Mouse (Mus musculus): Measurements from ENCODE around the gene Glyctk. TPM values are rescaled to one million over a fixed set of nuclear protein-coding genes. Genes with fewer than 3 reads are reported as not detected.

The Glyctk gene
- total RNA-seq, 2 experiments from 2014 or later = 1.7 to 1.8 TPM

DNA sequence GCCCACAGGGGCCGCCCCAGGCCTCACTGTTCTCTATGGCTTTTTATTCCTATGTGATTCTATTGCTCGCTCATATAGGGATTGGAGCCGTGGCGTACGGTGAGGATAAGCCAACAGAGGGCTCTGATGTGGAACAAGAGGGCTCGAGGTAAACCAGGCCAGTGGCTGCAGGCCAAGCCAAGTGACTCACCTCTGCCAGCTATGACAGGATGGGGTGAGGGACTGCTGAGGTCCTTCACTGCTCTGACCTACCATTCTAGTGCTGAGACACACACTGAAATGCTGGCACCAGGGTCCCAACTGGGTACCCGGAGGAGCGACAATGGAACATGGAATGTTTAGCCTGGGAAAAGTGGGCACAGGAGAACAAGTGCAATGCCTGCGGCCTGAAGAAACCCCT is 3.8 kb downstream of the Glyctk start:
- peak in 1 of 2 experiments; percentile 31 for DNase-seq
- intact Hi-C loops (cut with DNase I) = no loop called here

DNA sequence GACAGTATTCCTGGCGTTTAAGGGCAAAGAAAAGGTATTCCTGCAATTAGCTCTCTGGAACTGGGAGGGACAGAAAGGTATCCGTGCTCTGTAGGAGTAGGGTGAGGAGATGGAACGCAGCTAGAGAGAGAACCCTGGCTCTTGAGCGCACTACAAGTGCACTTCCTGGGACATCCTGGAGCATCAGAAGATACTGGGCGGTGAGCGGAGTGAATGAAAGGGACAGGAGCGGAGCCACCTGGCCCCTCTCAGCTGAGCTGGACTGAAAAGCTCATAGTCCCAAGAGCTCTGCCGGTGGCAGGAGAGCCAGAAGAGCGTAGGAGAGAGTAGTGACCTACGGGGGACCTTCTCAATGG is 8.6 kb downstream of the Glyctk start:
- intact Hi-C loops (cut with DNase I) = no loop called here
- DNase-seq = no peak

DNA sequence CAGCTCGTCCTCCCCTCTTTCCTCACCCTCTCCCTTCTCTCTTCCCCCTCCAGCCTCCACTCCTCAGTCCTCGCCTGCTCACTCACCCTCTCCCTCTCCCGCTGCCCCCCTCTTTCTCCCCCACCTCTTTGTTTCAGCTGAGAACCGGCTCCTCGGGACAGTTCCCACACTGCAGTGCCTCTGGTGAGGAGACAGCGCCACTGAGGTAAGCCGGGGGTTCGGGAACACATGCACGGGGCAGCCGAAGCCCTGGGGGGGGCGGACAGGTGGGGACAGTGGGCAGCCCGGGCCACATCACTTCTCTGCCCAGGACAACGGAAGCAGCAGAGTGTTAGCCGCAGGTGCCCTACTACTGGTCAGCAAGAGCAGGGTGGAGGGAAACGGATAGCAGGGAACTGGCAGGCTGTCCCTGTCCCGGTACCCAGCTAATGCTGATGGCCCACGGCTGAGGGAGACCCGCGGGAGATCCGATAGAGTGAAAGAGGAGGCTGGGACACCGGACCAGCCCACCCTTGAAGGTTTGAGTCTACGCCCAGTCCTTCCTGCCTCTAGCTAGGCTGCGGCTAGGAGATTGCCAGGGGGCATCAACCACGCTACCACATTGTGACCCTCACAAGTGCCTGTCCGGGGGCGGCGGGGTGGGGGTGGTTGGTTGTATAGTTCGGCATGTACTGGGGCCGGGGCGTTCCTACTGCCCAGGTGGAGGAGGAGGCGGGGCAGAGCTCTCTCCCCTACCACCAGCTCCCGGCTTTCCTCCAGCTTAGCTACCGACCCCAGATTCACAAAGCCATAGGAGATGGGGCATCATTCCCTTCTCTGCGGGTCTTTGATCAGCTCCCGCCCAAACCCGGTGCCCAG is 9.2 kb downstream of the Glyctk start:
- DNase-seq = no peak
- intact Hi-C loops (cut with DNase I) = no loop called here

DNA sequence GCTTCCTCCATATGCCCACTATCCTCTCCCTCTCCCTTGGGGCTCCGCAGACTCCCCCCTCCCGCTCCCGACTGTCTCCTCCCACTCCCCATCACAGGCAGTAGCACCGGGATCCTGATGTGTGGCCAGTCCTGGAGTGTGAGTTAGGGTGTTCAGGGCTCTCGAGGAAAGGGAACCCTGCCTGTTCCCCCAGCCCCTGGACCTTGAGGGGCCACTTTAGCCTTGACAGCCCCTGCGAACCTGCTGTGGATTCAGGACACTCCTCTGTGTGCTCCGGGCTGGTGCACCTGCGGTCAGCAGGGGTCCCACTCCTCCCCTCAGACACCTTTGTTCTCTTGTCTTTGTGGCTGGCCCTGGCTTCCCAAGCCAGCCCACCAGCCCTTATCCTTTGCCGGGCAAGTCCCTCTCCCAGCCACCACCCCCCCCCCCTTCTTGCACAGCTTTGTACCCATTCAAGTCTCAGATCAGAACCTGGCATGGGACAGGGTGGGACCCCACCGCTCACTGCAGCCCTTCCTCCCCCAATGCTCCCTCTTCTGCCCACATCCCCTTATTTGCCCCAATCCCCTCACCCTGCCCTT is 10.0 kb downstream of the Glyctk start:
- no peak for DNase-seq
- intact Hi-C loops (cut with DNase I) = no loop called here

DNA sequence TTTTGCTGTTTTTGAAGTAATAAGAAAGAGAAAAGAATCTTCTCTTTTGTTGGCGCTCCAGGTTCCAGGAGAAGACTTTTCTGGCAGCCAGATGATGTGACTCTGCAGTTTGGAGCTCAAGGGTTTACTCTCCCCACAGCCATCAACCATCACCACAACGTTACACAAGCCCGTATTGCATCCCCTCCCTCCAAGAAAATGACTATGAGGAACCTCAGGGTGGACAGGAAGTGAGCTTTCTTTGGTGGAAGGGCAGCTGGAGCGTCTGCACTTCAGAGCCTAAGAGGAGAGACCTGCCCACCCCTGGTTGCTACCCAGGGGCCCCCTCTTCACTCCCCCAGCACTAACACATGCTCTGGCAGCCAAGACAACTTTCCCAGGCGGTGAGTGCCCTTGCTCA is 10.7 kb downstream of the Glyctk start:
- no peak for DNase-seq
- intact Hi-C loops (cut with DNase I) = no loop called here

DNA sequence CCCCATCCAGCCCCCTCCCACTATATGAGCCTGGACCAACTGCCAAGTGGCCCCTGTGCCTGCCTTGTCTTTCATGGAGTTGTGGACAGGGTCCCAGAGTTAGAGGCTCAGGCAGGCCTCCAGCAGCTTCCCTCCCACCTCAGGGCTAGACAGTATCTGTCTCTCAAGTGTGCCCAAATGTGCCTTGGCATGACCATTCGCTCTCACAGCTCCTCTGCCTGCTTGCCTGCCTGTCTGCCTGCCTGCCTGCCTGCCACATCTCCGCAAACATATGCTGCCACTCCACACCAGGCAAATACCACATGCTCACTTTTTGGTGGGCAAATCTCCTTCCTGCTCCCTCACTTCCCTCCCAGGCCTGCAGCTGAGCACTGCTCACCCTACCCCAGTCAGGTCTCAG is 12.4 kb downstream of the Glyctk start:
- intact Hi-C loops (cut with DNase I) = no loop called here
- no peak for DNase-seq

DNA sequence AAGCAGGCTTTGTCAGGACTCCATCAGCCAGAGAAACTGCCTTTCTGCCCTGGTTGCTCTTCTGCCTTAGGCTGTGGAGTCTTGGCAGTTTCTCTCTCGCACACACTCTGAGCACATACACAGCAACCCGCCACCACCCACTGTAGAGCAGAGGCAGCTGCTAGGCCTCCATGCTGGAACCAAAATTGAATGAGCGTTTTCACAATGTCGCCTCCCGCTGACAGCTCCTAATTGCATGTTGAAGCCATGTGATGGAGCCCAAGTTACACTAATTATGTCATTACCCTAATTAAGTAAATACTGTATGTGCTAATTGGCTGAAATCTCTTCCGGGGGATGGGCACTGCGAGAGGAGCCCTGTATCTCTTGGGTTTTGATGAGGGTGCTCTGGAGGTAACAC is 13.8 kb downstream of the Glyctk start:
- no peak for DNase-seq
- intact Hi-C loops (cut with DNase I) = no loop called here

DNA sequence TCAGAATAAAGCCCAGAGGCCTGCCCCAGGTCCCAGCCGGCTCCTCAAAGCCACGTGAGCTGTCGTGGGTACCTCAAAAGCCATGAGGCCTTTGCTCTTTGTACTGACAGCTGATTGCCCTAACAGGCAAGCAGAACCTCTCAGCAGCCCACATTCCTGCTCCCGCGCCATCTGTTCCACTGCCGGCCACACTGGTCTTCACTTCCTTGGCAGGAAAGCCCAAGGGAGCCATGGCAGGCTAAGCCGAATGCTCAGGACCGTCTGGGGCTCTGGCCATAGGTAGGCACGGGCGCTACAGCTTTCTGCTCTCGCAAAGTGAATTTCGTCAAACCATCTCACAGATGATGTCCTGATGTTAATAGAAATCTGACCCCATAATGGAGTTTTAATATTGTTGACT is 16.0 kb downstream of the Glyctk start:
- no peak for DNase-seq
- intact Hi-C loops (cut with DNase I) = no loop called here

DNA sequence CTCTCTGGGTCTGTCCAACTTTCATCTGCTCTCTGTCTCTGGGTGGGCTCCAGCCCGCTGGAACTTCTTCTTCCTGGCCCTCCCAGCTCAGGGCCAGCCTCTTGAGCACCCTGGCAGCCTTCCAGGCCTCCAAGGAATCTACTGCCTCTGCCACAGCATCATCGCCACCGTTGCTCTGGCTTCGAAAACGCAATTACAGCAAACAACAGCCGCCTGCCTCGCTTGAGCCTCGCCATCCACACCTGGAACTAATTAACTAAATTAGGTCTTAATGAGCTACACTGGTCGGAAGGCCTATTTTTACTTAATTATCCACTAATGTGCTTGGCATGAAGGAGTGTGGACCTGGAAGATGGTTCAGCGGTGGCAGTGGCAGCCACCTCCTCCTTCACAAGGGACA is 18.2 kb downstream of the Glyctk start:
- DNase-seq = no peak
- intact Hi-C loops (cut with DNase I) = no loop called here

DNA sequence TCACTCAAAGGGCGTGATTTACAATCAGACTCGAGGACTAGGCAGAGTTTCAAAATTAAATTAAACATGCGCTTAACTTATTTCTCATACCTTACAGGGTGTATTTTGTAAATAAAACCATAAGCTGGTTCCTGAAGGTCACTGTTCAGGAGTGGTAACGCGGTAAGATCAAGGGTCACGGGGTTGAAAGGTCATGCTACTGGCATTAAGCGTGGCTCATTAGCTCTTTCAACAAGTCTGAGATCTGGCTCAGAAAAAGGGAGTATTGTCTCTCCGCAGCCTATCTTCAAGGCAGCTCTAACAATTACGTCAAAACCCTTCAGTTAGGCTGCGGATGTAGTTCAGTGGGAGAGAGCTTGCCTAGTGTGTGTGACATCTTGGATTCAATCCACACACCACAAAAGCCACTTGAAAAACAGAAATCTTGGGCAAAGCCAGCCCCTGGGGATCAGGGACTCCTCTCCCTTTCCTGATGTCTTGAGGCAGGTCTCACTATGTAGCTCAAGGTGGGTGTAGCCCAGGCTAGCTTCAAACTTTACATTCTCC is 20.2 kb downstream of the Glyctk start:
- DNase-seq = no peak
- intact Hi-C loops (cut with DNase I) = no loop called here

DNA sequence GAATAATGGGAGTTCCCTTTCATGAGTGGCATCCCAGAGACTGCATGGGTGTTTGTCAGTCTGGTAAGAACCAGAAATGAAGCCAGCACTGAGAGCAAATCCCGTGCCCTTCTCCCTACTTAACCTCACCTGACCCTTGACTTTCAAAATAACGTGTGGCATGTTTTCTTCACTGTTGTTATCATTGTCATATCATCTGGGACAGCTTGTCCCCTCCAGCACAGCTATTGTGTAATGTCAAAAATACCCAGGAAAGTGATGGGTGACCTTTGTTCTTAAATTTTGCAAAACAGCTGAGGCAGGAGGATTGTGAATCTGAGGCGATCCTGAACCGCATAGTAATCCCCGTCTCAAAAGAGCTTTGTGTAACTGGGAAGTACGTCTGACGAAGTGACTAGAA is 27.7 kb downstream of the Glyctk start:
- intact Hi-C loops (cut with DNase I) = no loop called here
- no peak for DNase-seq

DNA sequence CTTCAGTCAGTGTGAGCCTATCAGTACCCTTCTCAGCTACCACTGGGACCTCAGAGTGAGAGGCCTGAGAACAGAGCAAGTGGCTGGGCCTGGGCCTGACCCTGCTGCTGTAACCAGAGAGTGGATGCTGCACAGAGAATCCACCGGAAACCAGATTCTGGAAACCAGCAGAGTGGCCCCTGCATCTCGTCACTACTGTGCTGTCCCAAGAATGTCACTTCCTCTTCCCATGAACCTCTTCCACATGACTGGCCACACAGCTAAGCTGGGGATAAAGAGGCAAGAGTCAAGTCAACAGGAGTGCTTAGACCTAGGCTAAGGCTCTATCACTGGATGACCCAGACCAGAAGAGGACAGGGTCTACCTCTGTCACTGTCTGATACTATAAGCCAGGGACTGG is 28.9 kb downstream of the Glyctk start:
- intact Hi-C loops (cut with DNase I) = no loop called here
- no peak for DNase-seq

DNA sequence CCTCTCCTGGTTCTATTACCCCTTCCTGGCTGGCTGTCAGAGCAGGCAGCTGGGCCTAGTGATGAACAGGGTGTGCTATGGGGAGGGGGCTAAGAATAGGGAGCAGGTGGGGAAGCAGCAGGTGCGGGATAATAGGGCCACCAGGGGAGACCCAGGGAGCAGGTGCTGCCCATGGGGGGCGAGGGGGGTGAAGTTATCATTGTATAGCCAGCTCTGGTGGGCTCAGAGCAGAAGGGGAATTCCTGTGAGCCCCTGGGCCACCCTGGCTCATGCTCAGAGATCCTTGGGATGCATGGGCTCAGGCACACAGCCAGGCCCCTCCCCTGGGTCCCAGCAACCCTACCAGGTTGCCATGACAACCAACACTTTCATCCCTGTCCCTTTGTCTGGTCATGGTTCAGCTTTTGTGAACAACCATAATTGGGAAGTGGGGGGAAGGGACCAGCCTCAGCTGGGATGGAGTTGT is 31.1 kb downstream of the Glyctk start:
- intact Hi-C loops (cut with DNase I) = no loop called here

DNA sequence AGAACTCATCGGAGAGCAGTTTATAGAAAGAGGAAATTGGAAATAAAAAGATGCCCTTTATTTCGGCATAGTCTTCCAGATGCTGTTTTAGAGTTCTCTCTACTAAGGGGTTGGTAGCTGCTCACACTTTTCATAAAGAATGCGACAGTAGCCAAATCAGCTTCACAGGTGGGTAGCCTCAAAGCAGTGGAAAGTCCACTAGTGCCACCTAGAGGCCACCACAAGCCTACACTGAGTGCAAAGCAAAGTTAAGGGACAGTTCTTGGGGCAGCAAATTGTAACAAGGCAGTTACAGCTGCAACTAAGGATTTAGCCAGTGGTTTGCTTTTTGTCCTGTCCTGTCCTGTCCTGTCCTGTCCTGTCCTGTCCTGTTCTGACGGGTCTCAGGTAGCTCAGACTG is 34.3 kb downstream of the Glyctk start:
- intact Hi-C loops (cut with DNase I) = no loop called here
- peak; percentile 28 to 33 for DNase-seq

More for the DNA sequence above, 31.1 kb downstream of the Glyctk start:
- no peak for DNase-seq

DNA sequence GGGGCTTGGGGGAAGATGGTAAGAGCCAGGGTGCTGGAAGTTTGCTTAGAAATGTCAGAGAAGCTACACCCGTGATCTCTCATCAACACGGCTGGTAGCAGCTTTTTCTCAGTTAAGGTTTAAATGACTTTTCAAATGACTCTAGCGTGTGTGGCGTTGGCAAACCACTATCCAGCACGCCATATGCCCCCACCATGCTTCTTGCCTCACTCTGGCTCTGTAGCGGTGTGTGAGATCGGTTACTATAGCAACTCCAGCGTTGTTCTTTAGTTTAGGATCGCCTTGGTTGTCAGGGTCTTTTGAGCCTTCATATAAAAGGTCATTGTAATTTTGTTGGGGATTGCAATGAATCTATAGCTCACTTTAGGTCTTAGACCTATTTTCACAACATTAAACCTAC is 38.9 kb downstream of the Glyctk start:
- intact Hi-C loops (cut with DNase I) = loop anchor here (10.0 kb wide), 1 partner anchor 254 kb away; no protein-coding TSS in a partner anchor
- DNase-seq = no peak

DNA sequence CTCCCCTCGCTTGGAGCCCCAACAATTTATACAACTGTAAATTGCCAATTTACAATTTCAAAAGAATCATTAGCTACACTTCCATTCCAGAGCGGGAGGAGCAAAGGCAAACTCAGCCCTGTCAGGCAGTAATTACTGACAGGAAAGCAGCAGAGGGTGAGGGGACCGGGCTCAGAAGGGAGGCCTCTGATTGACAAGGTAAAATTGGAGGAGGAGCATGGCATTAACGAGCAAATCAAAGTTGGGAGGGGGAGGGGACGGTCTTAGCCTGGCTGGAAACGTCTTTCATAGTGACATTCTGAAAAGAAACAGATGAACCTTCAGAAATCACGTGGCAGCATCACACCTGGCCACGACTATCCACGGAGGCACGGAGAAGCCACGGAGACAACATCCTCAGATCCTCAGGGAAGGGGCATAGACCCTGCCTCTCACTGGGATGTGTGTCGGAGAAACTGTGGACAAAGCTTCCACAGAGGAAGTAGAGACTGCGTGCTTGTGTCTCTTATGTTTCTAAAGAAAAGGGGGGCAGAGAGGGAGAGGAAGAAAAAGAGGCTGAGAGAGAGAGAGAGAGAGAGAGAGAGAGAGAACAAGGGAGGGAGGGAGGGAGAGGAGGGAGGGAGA is 42.0 kb downstream of the Glyctk start:
- intact Hi-C loops (cut with DNase I) = loop anchor here (10.0 kb wide), 1 partner anchor 251 kb away; no protein-coding TSS in a partner anchor
- no peak for DNase-seq

DNA sequence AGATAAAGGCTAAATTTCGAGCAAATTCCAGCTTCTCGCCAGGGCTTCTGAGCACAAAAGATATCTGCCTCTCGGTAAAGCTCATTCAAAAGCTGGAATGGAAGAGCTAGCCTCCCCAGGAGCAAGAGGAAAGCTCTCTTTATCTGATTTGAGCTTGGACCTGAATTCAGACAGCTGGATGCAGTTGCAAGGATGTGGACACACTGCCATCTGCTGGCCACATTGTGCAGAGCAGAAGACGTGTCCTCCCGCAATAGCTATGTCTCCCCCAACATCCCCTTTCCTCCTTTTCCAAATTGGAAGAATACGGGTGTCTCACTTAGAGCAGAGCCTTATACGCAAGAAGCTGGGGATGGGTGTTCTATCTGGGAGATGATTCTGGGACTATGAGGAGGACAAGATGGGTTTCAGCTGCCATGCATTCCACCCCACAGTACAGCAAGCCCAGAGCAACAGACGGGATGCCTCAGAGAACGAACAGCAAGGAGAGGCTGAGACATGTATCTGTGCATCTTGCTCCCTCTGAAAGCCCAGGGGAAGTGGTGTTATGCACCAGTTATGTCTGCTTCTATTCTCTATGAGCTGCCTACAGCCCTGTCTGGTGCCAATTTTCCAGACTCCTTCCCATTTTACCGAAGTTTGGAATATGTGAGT is 45.0 kb downstream of the Glyctk start:
- intact Hi-C loops (cut with DNase I) = loop anchor here (2.0 to 10.0 kb wide), 2 partner anchors 248 to 418 kb away; no protein-coding TSS in a partner anchor
- DNase-seq = peak; percentile 73 to 85

DNA sequence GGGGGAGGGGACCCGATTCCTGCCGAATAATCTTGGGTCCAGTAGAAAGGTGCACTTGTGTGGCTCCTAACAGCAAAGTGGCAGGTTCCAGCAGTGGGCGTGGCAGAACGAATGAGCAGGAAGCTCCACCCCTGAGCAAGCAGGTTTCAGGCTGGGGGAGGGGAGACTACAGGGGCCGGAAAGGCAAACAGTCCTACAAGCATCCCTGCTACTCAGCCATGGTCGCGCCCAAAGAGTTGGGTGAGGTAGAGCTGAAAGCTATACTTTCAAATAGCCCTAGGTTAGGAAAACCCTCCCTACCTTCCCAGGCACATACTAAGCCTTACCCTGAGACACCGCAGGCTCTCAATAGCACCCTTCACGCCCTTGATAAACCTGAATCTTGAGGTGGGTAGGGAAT is 51.7 kb downstream of the Glyctk start:
- intact Hi-C loops (cut with DNase I) = no loop called here
- DNase-seq = no peak

DNA sequence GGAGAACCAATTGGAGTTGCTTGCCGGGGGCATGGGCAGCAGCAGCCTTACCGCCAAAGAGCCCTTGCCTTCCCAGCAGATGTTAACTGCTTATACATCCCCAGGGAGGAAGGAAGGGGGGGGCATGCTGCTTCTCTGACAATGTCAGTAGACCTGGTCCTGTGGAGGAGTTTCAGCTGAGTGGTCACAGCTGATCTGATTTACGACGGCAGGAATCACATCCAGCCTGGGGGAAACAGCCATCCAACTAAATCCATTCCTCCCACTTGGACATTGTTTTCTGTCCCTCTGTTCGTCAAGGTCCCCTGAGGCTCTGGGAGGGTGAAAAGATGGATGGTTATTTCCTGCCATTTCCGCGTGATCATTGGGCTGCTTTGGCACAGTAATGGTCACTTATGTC is 53.5 kb downstream of the Glyctk start:
- no peak for DNase-seq
- intact Hi-C loops (cut with DNase I) = no loop called here
